Mouse (Mus musculus) embryonic fibroblast, embryonic 13.5 days (primary cell): ENCODE data around the gene Trpm3.

Source experiments
- CTCF ChIP-seq: IDR thresholded peaks from 2 replicates; pipeline ENCODE4 v1.5.1; 2011; ENCODE audit warnings: mild to moderate bottlenecking, control low read depth, low read length, moderate library complexity, borderline replicate concordance; ENCODE audit not compliant: insufficient read depth
- POLR2A ChIP-seq: IDR thresholded peaks from 2 replicates; pipeline ENCODE4 v1.6.1; 2011; ENCODE audit warnings: low read depth, mild to moderate bottlenecking, control low read depth, low read length, moderate library complexity

GRCm38 (mm10) chr19:22326813-22327212 is 188.0 kb downstream of the Trpm3 start:
- TF ChIP-seq CTCF (no peak), POLR2A (no peak)
